Mouse (Mus musculus) heart, postnatal 25 days (tissue): Measurements from ENCODE around the gene Gm6460. TPM values are rescaled to one million over a fixed set of nuclear protein-coding genes. Genes with fewer than 3 reads are reported as not detected.
"Not testable (repeated sequence)": the region's sequence is repeated elsewhere in the genome, so short reads cannot be mapped to it uniquely, and the experiment has no call there.

Experiments used
- DNase-seq: peaks from one replicate; pipeline ENCODE4 v3.0.0; 2022; ENCODE audit warnings: low spot score
- intact Hi-C: fragments of 180-260 bp; cut with DNase I; formaldehyde crosslinking; loops from one replicate; pipeline ENCODE4 v1.15.1; 2025
- total RNA-seq, 2 experiments: library from RNA; stranded (reverse); gene quantifications; 2 replicates each; pipeline ENCODE4 v1.2.3; 2021

Gene Gm6460
- not detected for total RNA-seq

DNA sequence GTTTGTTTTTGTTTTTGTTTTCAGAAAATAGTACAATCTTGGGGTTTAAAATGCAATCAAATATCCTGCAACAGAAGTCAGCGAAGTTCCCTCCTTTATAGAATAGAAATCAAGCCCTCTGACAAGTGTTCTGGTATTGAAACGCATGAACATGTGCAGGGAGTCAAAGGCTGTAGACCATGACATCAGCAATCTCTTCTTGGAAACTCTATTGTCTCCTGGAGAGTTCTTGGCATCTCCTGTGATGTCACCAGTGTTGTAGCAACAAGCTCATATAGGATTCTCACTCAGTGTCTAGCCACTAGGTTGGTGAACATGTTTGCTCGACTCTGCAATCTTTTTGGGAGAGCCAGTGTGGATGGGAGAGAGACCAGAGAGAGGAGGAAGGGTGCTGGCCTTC is at the start of gene Gm6460:
TSS of gene Gm6460 (plus strand) at position 301 of the 400 bp plus-strand sequence.
- intact Hi-C loops, DNase-seq: not testable (repeated sequence)

Other genes with a start within 250 kb of the Gm6460 start
- gene Gm8897, start 178.5 kb upstream of the Gm6460 start, total RNA-seq = not detected
- gene Gm8906, start 92.2 kb upstream of the Gm6460 start, total RNA-seq = not detected
- not detected for gene Gm8922, start 87.0 kb downstream of the Gm6460 start, total RNA-seq
- gene Gm8926, start 175.6 kb downstream of the Gm6460 start, total RNA-seq = not detected